Mouse (Mus musculus) neutrophil, adult 5-6 weeks (primary cell): Measurements from ENCODE around the gene Erf. TPM values are rescaled to one million over a fixed set of nuclear protein-coding genes. Genes with fewer than 3 reads are reported as not detected.
"Not testable (repeated sequence)": the region's sequence is repeated elsewhere in the genome, so short reads cannot be mapped to it uniquely, and the experiment has no call there.

Experiments used
- ATAC-seq: fragments of 151-379, 151-347 bp; 2 replicates; pipeline ENCODE4 v1.8.0; 2017; ENCODE audit warnings: mild to moderate bottlenecking, moderate TSS enrichment; ENCODE audit not compliant: insufficient number of reproducible peaks, poor library complexity, low FRiP score, severe bottlenecking; ENCODE audit errors: extremely low read depth
- total RNA-seq: library from RNA; stranded (forward); fragments of 200-1000 nt; gene quantifications from 2 replicates; pipeline ENCODE4 v1.2.3, GENCODE M21; 2017

Erf gene
- total RNA-seq, 1 experiment from 2014 or later: 6.4 TPM

GRCm38 (mm10) chr7:25269545-25270271, 19.1 kb upstream of the Erf start:
- no peak for ATAC-seq

DNA sequence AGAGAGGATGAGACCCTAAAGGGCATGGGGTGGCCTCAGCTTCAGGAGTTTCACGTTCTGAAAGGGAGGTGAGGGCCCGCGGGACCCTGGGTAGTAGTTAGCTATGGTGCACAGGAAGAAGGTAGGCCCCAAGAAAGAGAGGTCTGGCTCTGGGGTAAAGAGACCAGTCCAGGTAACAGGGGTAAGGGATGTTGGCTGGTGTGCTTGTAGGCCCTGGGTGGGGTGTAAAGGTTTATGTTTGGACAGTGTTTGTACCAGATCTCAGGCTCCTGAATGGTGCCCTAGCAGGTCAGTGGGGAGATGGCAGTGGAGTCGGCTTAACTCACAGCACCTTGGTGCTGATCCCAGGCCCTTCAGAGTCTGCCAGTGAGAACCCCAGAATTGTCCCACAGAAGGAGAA, 18.5 kb upstream of the Erf start:
- no peak for ATAC-seq

- ATAC-seq: no peak
These were observed 18.0 kb upstream of the Erf start for GRCm38 (mm10) chr7:25268588-25268987.

- ATAC-seq: peak; percentile 75
These were observed 17.3 kb upstream of the Erf start for GRCm38 (mm10) chr7:25267751-25268463.

- ATAC-seq: peak; percentile 65
These were observed 16.8 kb upstream of the Erf start, which contains the start of gene Cic for GRCm38 (mm10) chr7:25267301-25267750. TSS of gene Cic (plus strand) at chr7:25267704.

DNA sequence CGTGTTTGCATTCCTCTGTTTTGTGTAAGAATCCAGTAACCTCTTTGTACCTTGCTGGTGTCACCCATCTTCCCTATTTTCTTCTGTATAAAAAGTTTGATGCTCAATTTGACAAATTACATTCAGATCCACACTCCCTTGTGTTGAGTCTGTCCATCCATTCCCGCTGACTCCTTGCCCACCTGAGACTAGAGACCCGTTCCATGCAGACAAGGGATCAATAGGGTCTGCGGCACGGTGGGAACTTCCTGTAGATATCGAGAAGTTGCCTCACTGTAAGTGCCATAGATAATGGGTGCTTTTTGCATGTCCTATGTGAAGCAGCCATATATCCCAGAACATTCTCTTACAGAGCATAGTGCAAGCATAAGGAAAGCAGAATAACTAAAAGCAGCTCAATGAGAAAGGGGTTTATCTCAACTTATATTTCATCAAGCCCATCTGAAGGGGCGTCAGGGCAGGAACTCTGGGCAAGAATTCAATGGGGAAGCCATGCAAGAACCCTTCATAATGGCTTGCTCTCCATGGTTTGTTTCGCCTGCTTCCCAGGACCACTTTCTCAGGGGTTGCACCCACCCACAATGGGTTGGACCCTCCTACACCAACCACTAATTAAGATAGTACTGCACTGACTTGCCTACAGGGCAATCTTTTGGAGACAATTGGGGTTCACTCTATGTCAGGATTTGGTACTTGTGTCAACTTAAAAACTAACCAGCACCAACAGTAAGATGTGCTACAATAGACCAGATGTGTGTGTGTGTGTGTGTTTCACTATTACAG, 15.8 kb upstream of the Erf start:
- no peak for ATAC-seq

DNA sequence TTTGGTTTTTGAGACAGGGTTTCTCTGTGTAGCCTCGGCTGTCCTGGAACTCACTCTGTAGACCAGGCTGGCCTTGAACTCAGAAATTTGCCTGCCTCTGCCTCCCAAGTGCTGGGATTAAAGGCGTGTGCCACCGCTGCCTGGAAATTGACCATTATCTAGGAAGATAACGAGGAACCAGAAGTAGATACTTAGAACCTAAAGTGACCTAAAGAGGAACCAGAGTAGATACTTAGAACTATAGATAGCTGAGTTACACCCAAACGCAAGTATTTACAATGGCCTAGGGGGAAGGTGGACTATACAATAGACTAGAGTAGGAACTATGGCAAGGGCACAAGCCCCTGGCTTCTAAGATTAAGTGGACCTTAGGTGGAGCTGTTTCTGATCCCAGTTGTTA, 15.2 kb upstream of the Erf start:
- ATAC-seq: not testable (repeated sequence)

GRCm38 (mm10) chr7:25263968-25264870, 13.7 kb upstream of the Erf start:
- no peak for ATAC-seq

GRCm38 (mm10) chr7:25261896-25262295, 11.3 kb upstream of the Erf start:
- ATAC-seq: no peak

- no peak for ATAC-seq
These were observed 1.3 kb upstream of the Erf start for GRCm38 (mm10) chr7:25251822-25252221.

DNA sequence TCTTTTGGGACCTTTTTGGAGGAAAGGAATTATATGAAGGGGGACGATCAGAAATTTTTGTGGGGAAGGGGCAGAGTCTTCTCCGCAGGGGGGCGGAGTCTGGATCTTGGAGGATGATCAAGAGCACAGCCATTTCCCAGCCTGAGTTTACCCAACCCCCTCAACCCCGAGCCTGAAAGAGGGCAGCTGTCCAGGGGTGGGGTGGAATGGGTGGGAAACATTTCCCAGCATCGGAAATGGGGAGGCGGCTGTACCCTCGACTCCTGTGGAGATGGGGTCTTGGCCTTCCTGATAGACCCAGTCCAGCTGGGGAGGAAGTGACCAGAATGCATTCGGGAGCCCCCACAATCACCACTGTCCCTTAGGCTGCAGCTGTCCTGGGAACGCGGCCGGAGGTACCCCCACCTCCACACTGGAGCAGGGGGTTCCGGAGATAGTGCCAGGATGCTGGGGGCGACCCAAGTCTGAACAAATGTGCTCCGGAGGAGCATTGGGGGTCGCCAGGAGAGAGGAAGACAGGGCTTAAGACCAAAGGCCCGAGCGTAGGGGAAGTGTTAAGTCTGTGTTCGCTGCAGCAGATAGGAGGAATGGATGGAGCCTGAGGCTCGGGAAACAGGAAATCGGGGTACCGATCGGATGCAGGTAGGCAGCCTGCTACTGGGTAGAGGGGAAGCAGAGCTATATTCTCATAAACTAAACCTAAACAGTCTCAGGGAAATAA, 670 bp upstream of the Erf start:
- no peak for ATAC-seq

DNA sequence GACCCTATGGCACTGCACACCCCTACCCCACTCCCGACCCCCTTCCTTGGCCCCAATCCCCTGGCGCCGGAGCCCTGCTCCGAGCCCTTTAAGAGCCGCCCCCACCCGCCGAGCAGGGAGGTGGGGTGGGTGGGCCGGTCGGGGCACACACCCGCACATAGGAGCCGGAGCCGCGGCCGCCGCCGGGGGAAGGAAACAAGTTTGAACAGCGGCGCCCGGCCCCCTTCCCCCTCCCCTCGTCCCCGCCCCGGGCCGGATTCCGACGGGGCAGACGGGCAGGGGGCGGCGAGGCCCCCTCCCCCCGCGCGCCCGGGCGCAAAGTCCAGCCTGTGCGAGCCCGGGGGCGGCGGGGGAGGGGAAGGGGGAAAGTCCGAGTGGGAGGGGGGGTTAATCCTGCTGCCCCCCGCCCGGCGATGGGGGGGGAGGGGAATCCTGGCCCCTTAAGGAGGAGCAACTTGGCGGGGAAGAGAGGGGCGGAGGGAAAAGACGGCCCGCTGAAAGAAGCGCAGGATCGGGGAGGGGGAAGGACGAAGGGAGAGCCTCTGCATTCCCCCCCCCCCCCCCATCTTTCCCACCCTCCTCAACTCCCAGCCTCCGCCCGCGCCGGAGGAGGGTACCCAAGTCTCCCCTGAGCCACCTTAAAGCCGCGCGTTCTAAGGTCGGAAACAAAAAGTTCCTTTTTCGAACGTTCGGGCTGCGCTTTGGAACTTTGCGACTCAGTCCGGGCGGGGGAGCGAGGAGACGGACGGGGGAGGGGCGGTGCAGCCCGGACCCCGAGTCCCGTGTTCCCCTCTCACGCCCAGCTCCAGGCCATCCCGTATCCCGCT, 1.0 kb downstream of the Erf start:
- peak; percentile 21; the same call in 1 of the 2 replicates for ATAC-seq

GRCm38 (mm10) chr7:25248846-25249313, 1.7 kb downstream of the Erf start:
- ATAC-seq: no peak

- no peak for ATAC-seq
These were observed 2.4 kb downstream of the Erf start for GRCm38 (mm10) chr7:25248018-25248647.

- ATAC-seq: no peak
These were observed 3.1 kb downstream of the Erf start for GRCm38 (mm10) chr7:25247498-25247897.

DNA sequence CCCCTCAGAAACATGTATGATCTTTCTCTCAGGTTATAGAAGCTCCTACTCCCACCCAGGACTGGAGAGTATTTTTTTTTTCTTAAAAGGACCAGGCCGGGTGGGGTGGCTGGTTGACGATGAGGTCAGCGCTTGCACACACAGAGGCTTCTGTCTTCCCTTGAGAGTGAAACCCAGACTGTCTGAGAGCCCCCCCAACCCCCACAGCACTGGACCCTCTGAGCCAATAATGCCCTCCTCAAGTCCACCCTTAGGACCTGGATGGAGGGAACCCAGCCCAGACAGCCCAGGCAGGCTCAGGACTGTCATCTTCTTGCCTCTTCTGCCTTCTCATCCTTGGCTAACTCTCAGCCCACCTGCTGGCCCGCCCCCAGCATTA, 3.8 kb downstream of the Erf start:
- no peak for ATAC-seq
